Mouse (Mus musculus): Measurements from ENCODE around the gene Gtf3a. TPM values are rescaled to one million over a fixed set of nuclear protein-coding genes. Genes with fewer than 3 reads are reported as not detected.

The Gtf3a gene
- total and polyA plus RNA-seq, 3 experiments, result 110 to 133 (median 130) TPM

- TF ChIP-seq MAFK (IDR thresholded peaks at IDR 0.05; ENCODE audit: insufficient replicate concordance, low read length) (no peak), USF1 (IDR thresholded peaks at IDR 0.05; ENCODE audit: low read depth, low read length) (no peak), POLR2AphosphoS2 (IDR thresholded peaks at IDR 0.05; ENCODE audit: low read depth, low read length) (no peak), MAX (IDR thresholded peaks at IDR 0.05; ENCODE audit: low read length) (peak; percentile 90), JUND (conservative IDR thresholded peaks at IDR 0.05; ENCODE audit: low read depth, low read length) (no peak), IRF4 (IDR thresholded peaks at IDR 0.05; ENCODE audit: low read depth, low read length) (peak; percentile 48), UBTF (IDR thresholded peaks at IDR 0.05; ENCODE audit: low read depth, low read length) (no peak), MYC (IDR thresholded peaks at IDR 0.05; ENCODE audit: low read depth, low read length) (peak; percentile 96), SIN3A (IDR thresholded peaks at IDR 0.05; ENCODE audit: low read length) (0 out of 2 replicates have a peak, but pooled peaks have one; percentile 60), HCFC1 (IDR thresholded peaks at IDR 0.05; ENCODE audit: low read depth, low read length) (no peak), ZMIZ1 (IDR thresholded peaks at IDR 0.05; ENCODE audit: low read depth, low read length) (no peak), NRF1 (IDR thresholded peaks at IDR 0.05; ENCODE audit: low read depth, low read length) (no peak), USF2 (conservative IDR thresholded peaks at IDR 0.05; ENCODE audit: low read depth, low read length) (no peak), CTCF (conservative IDR thresholded peaks at IDR 0.05 in 1 of 2, IDR thresholded peaks at IDR 0.05 in 1 of 2; ENCODE audit: low read depth in 2 of 2, low read length in 2 of 2) (peak; percentile 70 to 98), NELFE (IDR thresholded peaks at IDR 0.05; ENCODE audit: low read depth, low read length) (no peak; the same call in 1 of the 2 replicates), MAZ (IDR thresholded peaks at IDR 0.05; ENCODE audit: low read depth, low read length) (no peak), E2F4 (IDR thresholded peaks at IDR 0.05; ENCODE audit: insufficient replicate concordance, low read depth, low read length) (no peak), EP300 (IDR thresholded peaks at IDR 0.05; ENCODE audit: low read length) (no peak), TBP (conservative IDR thresholded peaks at IDR 0.05; ENCODE audit: low read depth, low read length) (no peak), PAX5 (IDR thresholded peaks at IDR 0.05; ENCODE audit: low read length) (no peak), ZNF384 (IDR thresholded peaks at IDR 0.05; ENCODE audit: low read depth, low read length) (no peak)
Measured at GRCm38 (mm10) chr5:146904404-146904803, 44.1 kb upstream of the Gtf3a start (continued).

GRCm38 (mm10) chr5:146905486-146906172 is 42.8 kb upstream of the Gtf3a start:
- Histone ChIP-seq H3K4me2 (ENCODE audit: insufficient read depth, low read depth, poor library complexity, severe bottlenecking) (peak overlapping the region; percentile 23; the same call in 1 of the 2 replicates), H3K27me3 (replicated peaks) (no peaks in the 10 kb centered on the region), H3K4me3 (replicated peaks in 1 of 3; ENCODE audit: low read depth in 2 of 3, low read length in 2 of 3, poor library complexity in 1 of 3) (no peak overlapping the region), H3K9me3 (replicated peaks; ENCODE audit: low read length) (no peaks in the 10 kb centered on the region), H3K79me2 (replicated peaks; ENCODE audit: control insufficient read depth, extremely low read depth, insufficient read depth, poor library complexity, severe bottlenecking) (no peaks in the 10 kb centered on the region), H3K4me1 (ENCODE audit: control insufficient read depth in 1 of 2, insufficient read depth in 2 of 2) (peaks cover 0 to 6% of the 10 kb centered on the region in 2 experiments; a peak in 2 of 4 replicates), H3K9ac (ENCODE audit: insufficient read depth, low read depth) (no peak overlapping the region), H3K27ac (ENCODE audit: insufficient read depth, low read depth) (no peak overlapping the region), H3K36me3 (replicated peaks in 1 of 2; ENCODE audit: control insufficient read depth in 1 of 2, insufficient read depth in 1 of 2, low read length in 1 of 2) (no peaks in the 10 kb centered on the region)
- TF ChIP-seq RAD21 (IDR thresholded peaks at IDR 0.05; ENCODE audit: low read depth, low read length) (peak; percentile 92), BHLHE40 (IDR thresholded peaks at IDR 0.05; ENCODE audit: low read depth, low read length) (0 out of 2 replicates have a peak, but pooled peaks have one; percentile 5), ZNF384 (IDR thresholded peaks at IDR 0.05; ENCODE audit: low read depth, low read length) (no peak), MEF2A (IDR thresholded peaks at IDR 0.05; ENCODE audit: borderline replicate concordance, low read depth, low read length) (0 out of 2 replicates have a peak, but pooled peaks have one; percentile 22), CTCF (conservative IDR thresholded peaks at IDR 0.05 in 1 of 2, IDR thresholded peaks at IDR 0.05 in 1 of 2; ENCODE audit: low read depth in 2 of 2, low read length in 2 of 2) (peak; percentile 65 to 93), MAZ (IDR thresholded peaks at IDR 0.05; ENCODE audit: low read depth, low read length) (0 out of 2 replicates have a peak, but pooled peaks have one; percentile 20), MXI1 (IDR thresholded peaks at IDR 0.05; ENCODE audit: low read depth, low read length) (no peak), SMC3 (IDR thresholded peaks at IDR 0.05; ENCODE audit: low read depth, low read length) (peak; percentile 82), ELF1 (IDR thresholded peaks at IDR 0.05; ENCODE audit: low read depth, low read length) (peak; percentile 22; the same call in 1 of the 2 replicates)
- dilution Hi-C loops (cut with MboI; ENCODE audit: extremely low pct_ligation_motif_present, extremely low pct_unique_long_range_greater_than_20kb, low sequenced_read_pairs), result no loop called here
- DNase-seq (ENCODE audit: extremely low read depth), result peak; percentile 77
- in situ Hi-C loops (cut with MboI; ENCODE audit: low pct_ligation_motif_present, low pct_unique_long_range_greater_than_20kb, low sequenced_read_pairs), result no loop called here
